Mouse (Mus musculus) embryonic facial prominence, embryonic 12.5 days (tissue): Measurements from ENCODE around the gene Mak. TPM values are rescaled to one million over a fixed set of nuclear protein-coding genes. Genes with fewer than 3 reads are reported as not detected.

Source experiments
- ATAC-seq: fragments of 200-750 bp; cut with Nextera tagmentation; 2 replicates; pipeline ENCODE4 v1.8.0; 2017; ENCODE audit not compliant: insufficient number of reproducible peaks, insufficient read depth, low FRiP score, low TSS enrichment
- H3K27ac ChIP-seq: fragments of 300-500 bp; sonication (generic); 2 replicates; pipeline ENCODE4 v1.5.1; 2016; ENCODE audit warnings: mild to moderate bottlenecking
- H3K27me3 ChIP-seq: fragments of 300-500 bp; sonication (generic); 2 replicates; pipeline ENCODE4 v1.6.1; 2016; ENCODE audit warnings: mild to moderate bottlenecking, moderate library complexity
- H3K36me3 ChIP-seq: fragments of 300-500 bp; sonication (generic); 2 replicates; pipeline ENCODE4 v1.6.1; 2016; ENCODE audit warnings: mild to moderate bottlenecking
- H3K4me1 ChIP-seq: fragments of 300-500 bp; sonication (generic); 2 replicates; pipeline ENCODE4 v1.6.1; 2016
- H3K4me2 ChIP-seq: fragments of 300-500 bp; sonication (generic); replicated peaks from 2 replicates; pipeline ENCODE4 v1.6.1; 2016; ENCODE audit warnings: mild to moderate bottlenecking, moderate library complexity
- H3K4me3 ChIP-seq: fragments of 300-500 bp; sonication (generic); 2 replicates; pipeline ENCODE4 v1.5.1; 2016; ENCODE audit warnings: mild to moderate bottlenecking
- H3K9ac ChIP-seq: fragments of 300-500 bp; sonication (generic); 2 replicates; pipeline ENCODE4 v1.6.1; 2016; ENCODE audit warnings: mild to moderate bottlenecking, moderate library complexity
- H3K9me3 ChIP-seq: fragments of 300-500 bp; sonication (generic); 2 replicates; pipeline ENCODE4 v1.6.1; 2016; ENCODE audit warnings: mild to moderate bottlenecking, moderate library complexity
- WGBS: fragments of 180-500 bp; shearing (Covaris S2); methylation state at CpG from one replicate; pipeline ENCODE4 v1.1.7; 2016; 5-methylcytosine and 5-hydroxymethylcytosine counted together
- polyA plus RNA-seq: library from polyadenylated mRNA; unstranded; fragments of >200 nt; fragmentation: Nextera tagmentation; extraction: Ambion mirVana; gene quantifications from 2 replicates; pipeline ENCODE4 v1.2.1, GENCODE M21; 2016

Gene Mak
- polyA plus RNA-seq = 0.72 and 0.78 TPM in 2 replicates

GRCm38 (mm10) chr13:41079421-41079780 is at the start of gene Mak:
Gene Mak, minus strand, starts transcription at chr13:41079706.
- Histone ChIP-seq H3K27me3 (peaks cover 24% of the 10 kb centered on the region), H3K9ac (peak within 1 kb of the TSS; percentile 54), H3K36me3 (no peaks in the 10 kb centered on the region), H3K27ac (no peak within 1 kb of the TSS), H3K4me2 (peak within 1 kb of the TSS; percentile 93), H3K4me3 (peak within 1 kb of the TSS; percentile 51), H3K4me1 (0 out of 2 replicates have a peak, but pooled peaks cover 6% of the 10 kb centered on the region), H3K9me3 (no peaks in the 10 kb centered on the region)
- WGBS = under 1% methylated on average over 40 of the region's 40 CpGs
- peak; percentile 78 for ATAC-seq

DNA sequence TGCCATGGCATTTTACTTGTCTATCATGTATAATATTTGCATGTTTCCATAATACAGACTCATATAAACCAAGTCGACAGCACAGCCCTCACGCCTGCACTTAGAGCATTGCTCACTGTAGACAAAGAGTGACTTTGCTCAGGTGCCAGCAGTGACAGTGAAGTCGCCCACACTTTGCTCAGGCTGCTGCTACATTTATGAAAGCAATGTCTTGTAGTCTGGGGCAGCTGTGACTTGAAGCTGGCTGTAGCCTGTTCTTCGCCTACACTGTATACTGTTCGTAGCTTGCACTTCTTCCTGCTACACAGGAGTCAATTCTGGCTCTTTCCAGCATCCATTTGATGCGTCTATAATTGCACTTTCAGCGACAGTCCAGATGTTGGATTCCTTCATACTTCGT is 49.6 kb upstream of the Mak start:
- Histone ChIP-seq H3K9me3 (no peaks in the 10 kb centered on the region), H3K27ac (no peak overlapping the region), H3K4me1 (no peaks in the 10 kb centered on the region), H3K36me3 (no peaks in the 10 kb centered on the region), H3K27me3 (no peaks in the 10 kb centered on the region), H3K9ac (no peak overlapping the region), H3K4me2 (no peak overlapping the region), H3K4me3 (no peak overlapping the region)
- WGBS = 83% methylated on average over 8 of the region's 8 CpGs
- no peak for ATAC-seq

DNA sequence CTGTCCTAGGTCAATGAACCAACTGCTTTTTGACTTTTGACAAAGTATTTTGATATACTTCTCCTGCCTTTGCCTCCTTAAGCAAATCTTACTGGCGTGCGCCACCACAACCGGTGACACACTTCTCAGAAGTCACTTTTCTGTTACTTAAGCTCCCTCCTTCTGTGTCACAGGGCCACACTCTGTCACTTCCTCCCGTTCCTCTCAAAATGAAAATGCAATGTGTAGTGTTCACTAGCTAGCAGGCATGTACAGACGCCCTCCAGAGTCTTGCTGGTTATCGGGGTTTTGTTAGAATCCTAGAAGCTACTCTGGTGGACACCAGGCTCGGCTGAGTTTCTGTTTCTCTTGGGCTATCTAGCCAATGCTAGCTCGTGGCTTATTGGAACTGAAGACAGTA is 48.8 kb upstream of the Mak start:
- Histone ChIP-seq H3K36me3 (no peaks in the 10 kb centered on the region), H3K27ac (no peak overlapping the region), H3K4me3 (no peak overlapping the region), H3K9me3 (no peaks in the 10 kb centered on the region), H3K27me3 (no peaks in the 10 kb centered on the region), H3K9ac (no peak overlapping the region), H3K4me2 (no peak overlapping the region), H3K4me1 (no peaks in the 10 kb centered on the region)
- 86% methylated on average over 8 of the region's 8 CpGs for WGBS
- no peak for ATAC-seq

GRCm38 (mm10) chr13:41123666-41124225 is 44.2 kb upstream of the Mak start:
- H3K27me3 ChIP-seq = no peaks in the 10 kb centered on the region
- H3K9me3 ChIP-seq = no peaks in the 10 kb centered on the region
- no peak overlapping the region for H3K4me3 ChIP-seq
- H3K4me2 ChIP-seq = no peak overlapping the region
- WGBS = 49% methylated on average over 6 of the region's 6 CpGs
- no peak for ATAC-seq
- peaks cover 12% of the 10 kb centered on the region; the same call in 1 of the 2 replicates for H3K4me1 ChIP-seq
- no peak overlapping the region for H3K9ac ChIP-seq
- no peaks in the 10 kb centered on the region for H3K36me3 ChIP-seq
- no peak overlapping the region for H3K27ac ChIP-seq

GRCm38 (mm10) chr13:41119152-41119945 is 39.8 kb upstream of the Mak start:
- no peaks in the 10 kb centered on the region for H3K36me3 ChIP-seq
- no peaks in the 10 kb centered on the region for H3K9me3 ChIP-seq
- no peaks in the 10 kb centered on the region; the same call in 1 of the 2 replicates for H3K27me3 ChIP-seq
- H3K4me1 ChIP-seq = peaks cover 12% of the 10 kb centered on the region; the same call in 1 of the 2 replicates
- no peak overlapping the region for H3K4me3 ChIP-seq
- ATAC-seq = no peak
- H3K27ac ChIP-seq = no peak overlapping the region
- H3K9ac ChIP-seq = no peak overlapping the region
- no peak overlapping the region for H3K4me2 ChIP-seq
- 23% methylated on average over 9 of the region's 9 CpGs for WGBS

- 19% methylated on average over 14 of the region's 14 CpGs for WGBS
Measured at GRCm38 (mm10) chr13:41113940-41114339, 34.4 kb upstream of the Mak start, which contains the start of gene Sycp2l. Gene Sycp2l, plus strand, starts transcription at chr13:41114307.

DNA sequence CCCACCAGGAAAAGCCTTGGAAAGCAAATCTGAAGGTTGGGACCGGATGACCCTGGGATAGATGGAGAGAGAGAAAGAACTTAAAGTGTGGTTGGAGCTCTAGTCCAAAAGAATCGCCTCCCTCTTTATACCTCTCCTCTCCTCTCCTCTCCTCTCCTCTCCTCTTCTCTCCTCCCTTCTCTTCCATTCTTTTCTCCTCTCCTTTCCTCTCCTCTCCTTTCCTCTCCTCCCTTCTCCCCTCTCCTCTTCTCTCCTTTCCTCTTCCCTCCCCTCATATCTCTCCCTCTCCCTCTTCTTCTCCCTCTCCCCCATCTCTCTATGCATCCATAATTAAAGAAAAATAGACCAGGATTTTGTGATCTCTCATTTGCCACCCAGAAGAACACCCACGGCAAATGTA is 31.4 kb upstream of the Mak start, which contains the start of gene Gcm2:
TSS of gene Gcm2 (minus strand) at position 101 of the 400 bp plus-strand sequence.
- ATAC-seq = no peak
- no peak within 1 kb of the TSS for H3K27ac ChIP-seq
- no peak within 1 kb of the TSS for H3K9ac ChIP-seq
- H3K4me2 ChIP-seq = no peak within 1 kb of the TSS
- no peak within 1 kb of the TSS for H3K4me3 ChIP-seq
- no peaks in the 10 kb centered on the region for H3K36me3 ChIP-seq
- no peaks in the 10 kb centered on the region for H3K9me3 ChIP-seq
- peaks cover 25% of the 10 kb centered on the region for H3K27me3 ChIP-seq
- 69% methylated on average over 2 of the region's 3 CpGs for WGBS
- H3K4me1 ChIP-seq = no peaks in the 10 kb centered on the region

More at GRCm38 (mm10) chr13:41113940-41114339, 34.4 kb upstream of the Mak start, which contains the start of gene Sycp2l:
- ATAC-seq = no peak
- peaks cover 25% of the 10 kb centered on the region for H3K27me3 ChIP-seq
- H3K9me3 ChIP-seq = no peaks in the 10 kb centered on the region
- H3K4me1 ChIP-seq = 0 out of 2 replicates have a peak, but pooled peaks cover 2% of the 10 kb centered on the region
- 0 out of 2 replicates have a peak within 1 kb of the TSS, but pooled peaks have one; percentile 1 for H3K4me3 ChIP-seq
- no peak within 1 kb of the TSS for H3K27ac ChIP-seq
- H3K36me3 ChIP-seq = no peaks in the 10 kb centered on the region
- peak within 1 kb of the TSS; percentile 39 for H3K4me2 ChIP-seq
- no peak within 1 kb of the TSS for H3K9ac ChIP-seq

- H3K9ac ChIP-seq = no peak overlapping the region
- H3K27ac ChIP-seq = no peak overlapping the region
- no peaks in the 10 kb centered on the region for H3K36me3 ChIP-seq
- WGBS = 96% methylated on average over 13 of the region's 13 CpGs
- no peak overlapping the region for H3K4me3 ChIP-seq
- no peaks in the 10 kb centered on the region for H3K4me1 ChIP-seq
- H3K9me3 ChIP-seq = no peaks in the 10 kb centered on the region
- peaks cover 8% of the 10 kb centered on the region for H3K27me3 ChIP-seq
- no peak for ATAC-seq
- no peak overlapping the region for H3K4me2 ChIP-seq
Measured at GRCm38 (mm10) chr13:41105541-41105940, 26.0 kb upstream of the Mak start.

DNA sequence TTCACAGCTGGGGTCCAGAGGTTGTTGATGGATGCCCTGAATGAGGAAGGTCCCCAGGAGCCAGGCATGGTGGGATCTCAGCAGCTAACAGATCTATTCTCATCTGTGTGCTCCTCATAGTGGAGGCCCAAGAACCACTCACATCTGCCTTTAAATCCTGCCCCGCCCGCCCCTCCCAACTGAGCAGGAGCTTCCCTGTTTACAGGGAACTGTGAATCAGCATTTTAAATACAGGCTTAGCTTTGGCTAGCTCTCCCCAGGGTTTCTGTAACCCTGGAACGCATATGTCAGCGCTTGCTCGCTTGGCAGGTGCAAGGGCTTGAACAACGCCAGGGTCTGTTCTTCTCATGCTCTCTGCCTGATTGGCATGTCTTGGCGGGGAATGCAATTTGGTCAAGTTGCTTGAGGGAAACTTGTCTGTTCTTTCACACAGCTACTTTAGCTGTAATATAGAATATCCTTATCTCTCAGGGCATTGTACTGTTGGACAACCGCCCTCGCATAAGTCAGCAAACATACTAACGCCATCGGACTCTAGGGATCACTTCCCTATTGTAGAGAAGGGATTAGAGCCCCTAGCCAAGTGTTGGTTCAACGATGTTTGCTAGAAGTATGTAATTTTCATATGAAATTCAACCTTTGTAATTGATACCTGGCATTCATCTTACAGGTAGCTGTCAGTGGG is 24.5 kb upstream of the Mak start:
- Histone ChIP-seq H3K4me3 (no peak overlapping the region), H3K27me3 (no peaks in the 10 kb centered on the region), H3K36me3 (no peaks in the 10 kb centered on the region), H3K9ac (no peak overlapping the region), H3K9me3 (no peaks in the 10 kb centered on the region), H3K4me2 (no peak overlapping the region), H3K4me1 (no peaks in the 10 kb centered on the region), H3K27ac (no peak overlapping the region)
- WGBS = 68% methylated on average over 12 of the region's 12 CpGs
- no peak for ATAC-seq

DNA sequence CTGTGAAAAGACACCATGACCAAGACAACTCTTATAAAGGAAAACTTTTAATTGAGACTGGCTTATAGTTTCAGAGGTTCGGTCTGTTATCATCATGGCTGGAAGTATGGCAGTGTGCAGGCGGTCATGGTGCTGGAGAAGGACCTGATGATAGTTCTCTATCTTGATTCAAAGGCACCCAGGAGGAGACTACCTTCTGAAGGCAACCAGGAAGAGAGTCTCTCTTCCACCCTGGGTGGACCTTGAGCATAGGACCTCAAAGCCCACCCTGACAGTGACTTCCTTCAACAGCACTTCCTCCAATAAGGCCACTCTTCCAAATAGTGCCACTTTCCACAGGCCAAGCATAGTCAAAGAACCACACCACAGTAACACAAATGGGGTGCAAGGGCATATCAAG is 20.5 kb upstream of the Mak start:
- H3K4me1 ChIP-seq = no peaks in the 10 kb centered on the region
- H3K27ac ChIP-seq = no peak overlapping the region
- H3K27me3 ChIP-seq = no peaks in the 10 kb centered on the region
- no peak for ATAC-seq
- no peak overlapping the region for H3K4me2 ChIP-seq
- H3K9me3 ChIP-seq = no peaks in the 10 kb centered on the region
- H3K36me3 ChIP-seq = no peaks in the 10 kb centered on the region
- no peak overlapping the region for H3K4me3 ChIP-seq
- WGBS = 92% methylated on average over 2 of the region's 2 CpGs
- no peak overlapping the region for H3K9ac ChIP-seq

GRCm38 (mm10) chr13:41098325-41098724 is 18.8 kb upstream of the Mak start:
- Histone ChIP-seq H3K9me3 (no peaks in the 10 kb centered on the region), H3K27me3 (no peaks in the 10 kb centered on the region), H3K4me3 (no peak overlapping the region), H3K27ac (no peak overlapping the region), H3K9ac (no peak overlapping the region), H3K36me3 (no peaks in the 10 kb centered on the region), H3K4me2 (no peak overlapping the region), H3K4me1 (no peaks in the 10 kb centered on the region)
- 86% methylated on average over 15 of the region's 15 CpGs for WGBS
- no peak for ATAC-seq
